Mouse (Mus musculus): ENCODE results near the gene Rac1.
"Not testable (repeated sequence)": the region's sequence is repeated elsewhere in the genome, so short reads cannot be mapped to it uniquely, and the experiment has no call there.

Gene Rac1

GRCm38 (mm10) chr5:143527486-143528307, at the start of gene Rac1:
Gene Rac1 (minus strand): TSS chr5:143528036.
- DNase-seq (ENCODE audit: low spot score), result peak; percentile 92

DNA sequence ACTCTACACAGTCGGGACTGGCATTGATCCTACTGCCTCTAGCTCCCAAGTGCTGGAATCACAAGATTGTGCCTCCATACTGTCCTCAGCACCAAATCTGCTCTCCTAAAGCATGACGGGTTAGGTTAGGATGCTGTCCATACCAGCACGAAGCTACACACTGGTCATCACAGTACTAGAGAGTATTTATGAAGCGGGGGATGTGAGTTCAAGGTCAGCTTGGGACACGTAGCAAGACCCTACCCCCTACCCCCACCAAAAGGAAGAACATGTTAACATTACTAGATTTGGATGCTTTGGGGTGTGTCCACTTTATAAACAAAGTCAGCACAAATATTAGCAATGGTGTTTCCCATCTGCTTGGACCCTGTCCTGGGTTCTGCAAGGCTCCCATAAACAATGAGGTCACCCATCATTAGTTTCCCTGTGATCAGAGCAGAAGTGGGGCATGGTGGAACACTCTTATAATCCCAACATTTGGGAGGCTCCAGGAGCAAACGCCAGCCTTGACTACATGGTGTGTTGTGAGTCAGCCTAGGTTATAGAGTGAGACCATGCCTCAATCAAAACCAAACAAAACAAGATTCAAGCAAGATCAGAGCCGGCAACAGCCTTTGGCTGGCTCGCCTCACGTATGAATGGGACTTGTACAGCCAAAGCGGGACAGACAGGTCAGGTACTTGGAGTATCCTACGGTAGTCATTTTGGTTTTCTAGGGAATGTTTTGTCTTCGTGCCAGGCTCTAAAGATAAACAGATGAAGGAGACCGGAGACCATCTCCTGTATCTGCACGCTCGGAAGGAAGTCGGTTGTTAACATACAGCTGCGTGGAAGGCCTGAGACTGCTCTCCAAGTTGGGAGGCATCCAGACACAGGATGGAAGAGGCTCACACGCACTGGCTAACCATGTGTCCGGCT, 46.7 kb upstream of the Rac1 start:
- DNase-seq (ENCODE audit: low spot score), result no peak

- DNase-seq (ENCODE audit: low spot score), result no peak
These were observed 45.2 kb upstream of the Rac1 start for GRCm38 (mm10) chr5:143573067-143573466.

DNA sequence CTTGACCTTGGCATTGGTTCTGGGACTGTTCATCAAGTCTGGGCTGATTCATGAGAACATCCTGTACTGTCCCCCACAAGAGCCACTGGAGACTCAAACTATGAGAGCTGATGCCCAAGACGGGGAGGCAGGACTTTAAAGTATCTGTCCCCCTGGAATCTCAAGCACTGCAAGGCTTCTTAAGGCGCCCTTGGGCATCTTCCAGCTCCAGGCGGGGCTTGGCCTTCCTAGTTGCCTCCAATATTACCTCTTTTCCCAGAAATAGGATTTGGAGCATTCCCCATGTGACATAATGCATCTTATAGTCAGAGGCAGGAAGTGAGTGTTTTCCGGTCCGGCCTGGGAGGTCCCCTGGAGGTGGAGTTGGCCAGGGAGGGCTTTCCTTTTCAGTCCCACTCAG, 44.4 kb upstream of the Rac1 start:
- DNase-seq (ENCODE audit: low spot score), result no peak

- peak; percentile 85 for DNase-seq (ENCODE audit: low spot score)
These were observed 40.0 kb upstream of the Rac1 start for GRCm38 (mm10) chr5:143567860-143568259.

DNA sequence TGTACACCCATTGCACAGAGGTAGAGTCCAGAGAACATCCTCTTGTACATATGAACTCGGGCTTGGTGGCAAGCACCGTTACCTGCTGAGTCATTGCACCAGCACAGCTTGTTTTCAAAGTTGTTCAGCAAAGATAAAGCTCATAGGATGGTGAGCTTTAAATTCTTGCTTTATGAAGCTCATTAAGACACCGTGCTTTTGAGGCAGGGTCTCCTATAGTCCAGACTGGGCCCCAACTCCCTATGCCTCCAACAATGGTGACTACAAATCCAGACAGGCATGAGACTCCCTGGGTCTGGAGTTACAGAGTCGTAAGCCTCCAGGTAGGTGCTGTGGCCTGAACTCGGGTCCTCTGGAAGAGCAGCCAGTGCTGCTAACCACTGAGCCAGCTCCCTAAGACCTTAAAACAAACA, 39.4 kb upstream of the Rac1 start:
- no peak for DNase-seq (ENCODE audit: low spot score)

GRCm38 (mm10) chr5:143566804-143567203, 39.0 kb upstream of the Rac1 start:
- not testable (repeated sequence) for DNase-seq (ENCODE audit: low spot score)

DNA sequence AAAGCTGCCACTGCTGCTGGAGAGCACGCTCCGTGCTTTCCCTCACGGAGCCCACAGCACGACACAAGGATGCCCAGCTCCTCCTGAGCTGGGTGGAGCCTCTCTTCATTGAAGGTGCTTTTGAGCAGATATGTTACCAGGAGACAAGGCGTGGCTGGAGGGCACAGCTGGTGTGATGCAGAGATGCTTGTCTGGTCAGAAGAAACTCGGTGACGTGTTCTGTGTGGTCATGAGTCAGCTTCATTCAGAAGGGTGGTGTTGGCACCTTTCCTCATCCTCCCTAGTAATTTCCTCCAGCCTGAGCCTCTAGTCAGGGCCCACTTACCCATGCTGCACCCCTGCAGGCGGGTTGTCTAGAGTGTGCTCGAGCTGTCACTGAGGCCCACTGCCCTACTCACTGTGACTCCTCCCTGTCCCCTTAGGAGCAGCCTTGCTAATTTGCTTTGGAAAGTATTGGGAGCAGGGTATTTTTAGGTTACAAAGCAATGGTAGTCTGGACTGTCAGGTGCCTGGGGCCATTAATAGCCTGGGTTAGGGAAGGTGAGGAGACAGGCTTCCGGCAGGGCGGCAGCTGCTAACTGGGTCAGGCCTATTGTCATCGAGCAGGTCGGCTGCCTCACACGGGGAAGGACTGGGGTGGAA, 33.8 kb upstream of the Rac1 start:
- DNase-seq (ENCODE audit: low spot score), result no peak

DNA sequence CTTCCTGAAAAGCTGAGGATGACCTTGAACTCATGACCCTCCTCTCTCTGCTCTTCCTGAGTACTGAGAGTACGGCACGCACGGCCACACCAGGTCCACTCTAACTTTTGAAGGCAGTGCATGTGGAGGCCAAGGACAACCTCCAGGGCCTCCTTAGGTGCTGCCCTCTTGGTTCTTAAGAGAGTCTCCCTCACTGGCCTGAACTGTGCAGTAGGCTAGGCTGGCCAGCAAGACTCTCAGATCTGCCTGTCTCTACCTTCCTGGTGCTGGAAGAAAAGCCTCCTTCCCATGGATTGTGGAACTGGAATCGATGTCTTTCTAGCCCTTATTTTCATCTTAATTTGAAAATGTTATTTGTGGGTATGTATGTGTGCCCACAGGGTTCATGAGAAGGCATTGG, 33.2 kb upstream of the Rac1 start:
- no peak for DNase-seq (ENCODE audit: low spot score)

DNA sequence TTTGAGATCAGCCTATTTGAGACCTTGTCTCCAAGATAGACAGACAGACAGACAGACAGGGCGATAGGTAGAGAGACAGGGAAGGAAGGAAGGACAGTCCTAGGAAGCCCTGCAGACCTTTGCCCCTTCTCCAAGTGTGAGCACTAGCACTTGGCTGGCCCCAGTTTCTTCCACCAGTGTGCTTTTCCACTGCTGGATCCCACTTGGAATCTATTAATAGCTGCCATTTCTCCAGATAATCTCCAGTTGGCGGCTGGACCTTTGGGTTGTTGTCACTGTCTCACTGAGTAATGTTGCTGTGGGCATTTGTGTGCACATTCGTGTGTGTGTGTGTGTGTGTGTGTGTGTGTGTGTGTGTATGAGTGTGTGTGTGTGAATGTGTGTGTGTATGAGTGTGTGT, 30.9 kb upstream of the Rac1 start:
- no peak for DNase-seq (ENCODE audit: low spot score)

DNA sequence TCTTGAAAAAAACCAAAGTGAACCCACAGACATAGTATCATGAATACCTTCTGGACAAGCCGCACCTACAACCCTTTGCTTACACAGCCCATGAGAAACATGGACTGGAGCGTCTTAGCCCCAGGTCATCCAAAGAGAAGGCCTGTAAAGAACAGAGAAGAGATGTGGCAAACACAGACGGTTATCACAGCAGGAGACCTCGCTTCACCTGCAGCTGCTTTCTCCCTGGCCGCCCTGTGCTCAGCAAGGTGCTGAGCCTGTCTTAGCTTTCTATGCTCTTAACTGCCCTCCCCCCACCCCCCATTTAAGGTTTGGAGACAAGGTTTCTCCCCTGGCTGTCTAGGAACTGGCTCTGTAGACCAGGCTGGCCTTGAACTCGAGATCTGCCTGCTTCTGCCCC, 27.4 kb upstream of the Rac1 start:
- DNase-seq (ENCODE audit: low spot score), result no peak

DNA sequence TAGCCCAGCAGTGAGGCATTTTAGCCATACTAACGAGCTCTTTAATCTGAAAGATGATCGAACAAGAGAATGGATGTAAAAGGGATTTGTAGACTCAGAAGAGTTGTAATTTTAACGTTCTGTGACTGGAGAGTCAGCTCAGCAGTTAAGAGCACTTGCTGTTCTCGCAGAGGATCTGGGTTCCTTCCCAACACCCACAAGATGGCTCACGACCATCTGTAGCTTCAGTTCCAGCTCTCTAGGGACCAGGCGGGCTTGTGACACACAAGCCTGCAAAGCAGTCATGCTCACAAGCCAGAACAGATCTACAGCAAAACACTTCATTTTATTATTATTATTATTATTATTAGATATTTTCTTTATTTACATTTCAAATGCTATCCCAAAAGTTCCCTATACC, 25.1 kb upstream of the Rac1 start:
- no peak for DNase-seq (ENCODE audit: low spot score)

GRCm38 (mm10) chr5:143548922-143549321, 21.1 kb upstream of the Rac1 start:
- DNase-seq (ENCODE audit: low spot score), result not testable (repeated sequence)

DNA sequence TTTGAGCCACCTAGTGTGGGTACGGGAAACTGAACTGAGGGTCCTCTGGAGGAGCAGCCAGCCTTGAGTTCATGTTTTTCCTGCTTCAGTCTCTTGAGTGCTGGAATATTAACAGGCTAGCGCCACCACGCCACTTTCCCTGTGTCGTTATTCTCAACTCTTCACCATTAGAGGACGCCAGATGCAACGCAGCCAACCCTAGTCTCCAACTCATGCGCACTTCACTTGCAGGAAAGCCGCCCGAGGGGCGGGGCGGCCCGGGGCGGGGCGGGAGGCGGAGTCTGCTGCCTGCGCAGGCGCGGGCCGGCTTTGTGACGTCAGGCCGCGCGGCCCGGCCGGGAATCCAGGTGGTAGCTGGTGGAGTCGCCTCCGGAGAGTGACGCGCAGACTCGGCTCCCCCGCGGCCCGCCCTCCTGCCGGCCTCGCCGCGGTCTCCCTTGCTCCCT, 20.6 kb upstream of the Rac1 start:
- peak; percentile 96 for DNase-seq (ENCODE audit: low spot score)

- DNase-seq (ENCODE audit: low spot score), result no peak
These were observed 20.0 kb upstream of the Rac1 start for GRCm38 (mm10) chr5:143547866-143548265.

- peak; percentile 72 for DNase-seq (ENCODE audit: low spot score)
These were observed 19.5 kb upstream of the Rac1 start for GRCm38 (mm10) chr5:143547384-143547783.

DNA sequence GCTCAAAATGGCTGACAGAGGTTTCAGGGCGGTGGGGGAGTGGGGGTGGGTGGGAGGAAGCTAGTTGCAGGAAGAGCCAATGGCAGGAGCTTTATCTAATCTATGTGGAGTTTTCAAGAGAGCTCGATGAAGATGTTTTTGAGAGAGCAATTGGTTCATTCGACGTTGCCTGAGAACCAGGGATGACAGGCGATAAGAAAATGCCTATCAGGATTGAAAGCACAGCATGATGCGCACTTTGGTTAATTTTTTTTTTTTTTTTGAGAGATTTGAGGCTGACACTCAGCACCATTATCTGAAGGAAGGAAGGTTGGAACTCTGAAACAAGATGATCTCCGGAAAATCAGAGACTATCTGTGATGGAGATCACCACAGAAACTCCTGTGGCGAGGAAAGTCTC, 11.3 kb upstream of the Rac1 start:
- no peak for DNase-seq (ENCODE audit: low spot score)

GRCm38 (mm10) chr5:143537022-143537421, 9.2 kb upstream of the Rac1 start:
- no peak for DNase-seq (ENCODE audit: low spot score)

- DNase-seq (ENCODE audit: low spot score), result no peak
These were observed 7.1 kb upstream of the Rac1 start for GRCm38 (mm10) chr5:143534922-143535321.

GRCm38 (mm10) chr5:143530715-143531114, 2.9 kb upstream of the Rac1 start:
- no peak for DNase-seq (ENCODE audit: low spot score)

DNA sequence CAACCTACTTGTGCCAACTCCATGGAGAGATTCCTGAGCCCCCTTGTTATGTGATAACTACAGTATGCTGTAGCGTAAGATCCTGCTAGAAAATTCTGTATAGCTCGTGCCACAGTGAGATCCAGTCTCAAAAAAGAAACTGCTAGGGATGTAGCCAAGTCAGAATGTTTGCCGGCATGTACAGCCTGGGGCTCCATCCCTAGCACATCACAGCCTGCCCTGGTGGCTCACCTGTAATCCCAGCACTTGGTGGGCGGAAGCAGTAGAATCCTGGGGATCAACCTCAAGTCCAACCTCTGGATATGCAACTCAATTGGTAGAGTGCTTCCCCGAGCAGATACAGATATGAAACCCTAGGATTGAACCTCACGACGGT, 460 bp upstream of the Rac1 start:
- no peak for DNase-seq (ENCODE audit: low spot score)

- DNase-seq (ENCODE audit: low spot score), result no peak
These were observed 1.0 kb downstream of the Rac1 start for GRCm38 (mm10) chr5:143526698-143527331.

All from ovary, postnatal 14 days (tissue).